Mouse (Mus musculus): ENCODE results near the gene Hmbs. TPM values are rescaled to one million over a fixed set of nuclear protein-coding genes. Genes with fewer than 3 reads are reported as not detected.

Hmbs gene
- total and polyA plus RNA-seq, 2 experiments from 2014 or later = 38.8 to 64.3 TPM

DNA sequence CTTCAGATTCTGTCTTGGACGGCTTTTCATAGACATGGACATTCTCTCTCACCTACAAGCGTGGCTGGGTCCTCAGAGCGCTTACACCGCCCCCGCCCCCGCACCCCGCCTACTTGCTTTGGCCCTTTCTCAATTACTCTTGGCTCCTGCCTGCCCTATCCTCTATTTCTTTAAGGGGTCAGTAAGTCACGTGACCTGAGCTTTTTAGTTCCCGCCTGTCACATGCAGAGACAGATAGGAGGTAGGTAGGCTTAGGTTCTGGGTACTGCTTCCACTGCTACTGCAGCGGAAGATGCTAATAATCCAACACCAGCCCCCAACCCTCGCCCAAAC, 55.1 kb downstream of the Hmbs start:
- Histone ChIP-seq H3K4me2 (ENCODE audit: low read depth, low read length) (peak overlapping the region; percentile 91), H3K9ac (replicated peaks; ENCODE audit: low read length) (peak overlapping the region; percentile 93), H3K27ac (peak overlapping the region; percentile 85; the same call in 1 of the 2 replicates), H3K4me1 (ENCODE audit: insufficient read depth, low read length) (peaks cover 18% of the 10 kb centered on the region; the same call in 1 of the 2 replicates), H3K4me3 (ENCODE audit: low read length) (peak overlapping the region; percentile 89), H3K27me3 (ENCODE audit: insufficient read depth, low read length) (no peaks in the 10 kb centered on the region), H3K36me3 (ENCODE audit: insufficient read depth, low read length) (peaks cover 12% of the 10 kb centered on the region), H3K9me3 (ENCODE audit: low read length) (no peaks in the 10 kb centered on the region)
- ATAC-seq (no peak), DNase-seq (ENCODE audit: low spot score) (peak; percentile 38)
- WGBS = 3% methylated on average over 11 of the region's 11 CpGs
- TF ChIP-seq CTCF (IDR thresholded peaks at IDR 0.05; ENCODE audit: low read depth) = no peak

DNA sequence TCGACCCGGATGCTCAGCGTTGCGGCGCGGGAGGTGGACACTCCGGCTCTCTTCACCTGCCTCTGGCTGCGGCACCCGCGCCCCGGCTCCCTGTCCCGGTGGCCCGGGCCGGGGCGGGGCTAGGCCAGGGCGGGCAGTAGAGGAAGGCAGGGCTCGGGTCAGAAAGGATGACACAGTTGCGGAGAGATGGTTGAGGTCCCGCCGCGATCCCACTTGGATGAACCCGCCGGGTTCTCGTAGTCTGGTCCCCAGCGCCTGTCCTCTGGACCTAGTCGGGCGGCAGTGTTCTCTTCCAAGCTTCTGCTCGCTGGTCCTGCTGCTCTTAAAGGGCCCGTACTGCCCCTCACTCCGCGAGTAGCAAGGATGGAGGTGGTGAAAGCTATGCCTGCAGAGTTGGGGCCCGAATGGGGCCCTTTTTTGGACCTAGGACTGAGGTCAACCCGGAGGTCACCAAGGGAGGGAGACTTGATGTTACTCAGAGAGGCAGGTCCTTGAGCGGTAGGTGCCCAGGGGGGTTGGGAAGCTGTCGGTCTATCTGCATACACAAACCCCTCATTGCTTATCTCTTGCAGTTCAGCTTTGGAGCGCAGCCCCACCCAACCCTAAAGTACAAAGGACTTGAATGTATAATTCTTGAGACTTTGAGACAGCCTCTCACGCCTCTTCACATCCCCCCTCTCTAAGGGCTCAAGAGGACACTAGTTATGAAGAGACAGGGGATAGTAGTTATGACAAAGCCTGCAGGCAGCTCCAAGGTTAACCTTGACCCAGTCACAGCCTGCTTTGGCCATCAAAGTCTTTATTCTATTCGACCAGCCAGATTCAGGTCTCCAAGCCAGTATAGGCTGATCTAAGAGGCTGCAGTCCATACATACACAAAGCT, 55.7 kb downstream of the Hmbs start, which contains the start of gene Abcg4:
Gene Abcg4 (minus strand): TSS at position 540 of the 883 bp plus-strand sequence.
- ATAC-seq (peak; percentile 73), DNase-seq (ENCODE audit: low spot score) (peak; percentile 70)
- Histone ChIP-seq H3K27me3 (ENCODE audit: insufficient read depth, low read length) (no peaks in the 10 kb centered on the region), H3K9me3 (ENCODE audit: low read length) (no peaks in the 10 kb centered on the region), H3K4me1 (ENCODE audit: insufficient read depth, low read length) (peaks cover 18% of the 10 kb centered on the region; the same call in 1 of the 2 replicates), H3K9ac (replicated peaks; ENCODE audit: low read length) (peak within 1 kb of the TSS; percentile 93), H3K27ac (peak within 1 kb of the TSS; percentile 85), H3K36me3 (ENCODE audit: insufficient read depth, low read length) (peaks cover 6% of the 10 kb centered on the region; the same call in 1 of the 2 replicates), H3K4me3 (ENCODE audit: low read length) (peak within 1 kb of the TSS; percentile 89), H3K4me2 (ENCODE audit: low read depth, low read length) (peak within 1 kb of the TSS; percentile 91)
- WGBS = under 1% methylated on average over 38 of the region's 38 CpGs
- no peak for TF ChIP-seq CTCF (IDR thresholded peaks at IDR 0.05; ENCODE audit: low read depth)

DNA sequence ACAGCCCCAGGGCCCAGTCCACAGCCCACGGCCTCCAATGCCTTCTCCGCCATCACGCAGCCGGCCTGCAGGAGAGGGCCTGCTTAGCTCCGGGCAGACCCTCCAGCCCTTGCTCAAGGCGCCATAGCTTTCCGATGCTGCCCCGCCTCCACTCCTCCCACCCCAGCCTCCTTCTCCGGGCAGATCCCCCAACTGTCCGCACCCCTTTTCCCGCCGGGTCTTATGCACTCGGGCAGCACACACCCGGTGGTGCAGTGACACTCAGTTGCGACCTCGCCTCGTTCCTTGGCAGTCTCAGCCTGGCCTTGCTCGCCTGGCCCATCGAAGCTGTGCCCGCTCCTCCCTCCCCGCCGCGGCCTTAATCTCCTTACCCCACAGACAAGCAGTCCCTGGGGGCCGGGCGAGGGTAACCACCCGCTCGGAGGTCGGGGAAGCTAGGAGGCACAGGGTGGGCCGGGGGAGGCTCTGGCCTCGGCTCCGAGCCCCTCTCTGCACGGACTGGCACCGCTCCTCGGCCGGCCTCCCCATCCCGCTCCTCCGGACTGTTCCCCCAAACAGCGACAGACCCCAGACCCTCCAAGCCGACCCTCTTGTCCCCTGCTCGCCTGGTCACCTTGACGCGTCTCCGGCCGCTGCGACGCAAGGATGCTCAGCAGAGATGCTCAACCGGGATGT, 56.5 kb downstream of the Hmbs start:
- H3K4me3 ChIP-seq (ENCODE audit: low read length) = peak overlapping the region; percentile 89
- H3K27ac ChIP-seq = peak overlapping the region; percentile 85
- TF ChIP-seq CTCF (IDR thresholded peaks at IDR 0.05; ENCODE audit: low read depth) = no peak
- H3K4me1 ChIP-seq (ENCODE audit: insufficient read depth, low read length) = peaks cover 18% of the 10 kb centered on the region; the same call in 1 of the 2 replicates
- DNase-seq (ENCODE audit: low spot score) (peak; percentile 65), ATAC-seq (peak; percentile 66)
- under 1% methylated on average over 46 of the region's 47 CpGs for whole genome bisulfite sequencing
- H3K36me3 ChIP-seq (ENCODE audit: insufficient read depth, low read length) = no peaks in the 10 kb centered on the region; the same call in 1 of the 2 replicates
- H3K4me2 ChIP-seq (ENCODE audit: low read depth, low read length) = peak overlapping the region; percentile 91
- no peaks in the 10 kb centered on the region for H3K9me3 ChIP-seq (ENCODE audit: low read length)
- H3K9ac ChIP-seq (replicated peaks; ENCODE audit: low read length) = peak overlapping the region; percentile 93
- H3K27me3 ChIP-seq (ENCODE audit: insufficient read depth, low read length) = no peaks in the 10 kb centered on the region

DNA sequence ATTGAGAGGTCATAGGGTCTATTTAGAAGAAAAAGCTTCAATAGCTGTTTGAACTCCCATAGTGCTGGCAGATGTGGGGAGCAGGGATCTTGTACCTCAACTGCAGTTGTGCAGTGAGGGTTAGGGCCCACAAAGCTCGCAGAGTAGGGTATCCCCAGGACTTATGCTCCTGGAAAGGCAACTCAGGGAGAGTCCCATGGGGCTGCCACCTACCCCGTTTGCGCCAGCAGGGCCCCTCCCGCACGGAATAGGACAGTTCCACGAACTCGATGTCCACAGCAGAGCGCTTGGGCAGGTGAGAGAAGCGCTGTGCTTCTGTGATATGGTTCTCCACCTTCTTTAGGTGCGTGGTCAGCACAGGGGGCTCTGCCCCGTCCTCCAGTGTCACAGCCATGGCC, 57.0 kb downstream of the Hmbs start:
- Histone ChIP-seq H3K9me3 (ENCODE audit: low read length) (no peaks in the 10 kb centered on the region), H3K9ac (replicated peaks; ENCODE audit: low read length) (peak overlapping the region; percentile 93), H3K27ac (peak overlapping the region; percentile 85), H3K36me3 (ENCODE audit: insufficient read depth, low read length) (no peaks in the 10 kb centered on the region; the same call in 1 of the 2 replicates), H3K4me1 (ENCODE audit: insufficient read depth, low read length) (peaks cover 18% of the 10 kb centered on the region; the same call in 1 of the 2 replicates), H3K27me3 (ENCODE audit: insufficient read depth, low read length) (no peaks in the 10 kb centered on the region), H3K4me3 (ENCODE audit: low read length) (peak overlapping the region; percentile 89), H3K4me2 (ENCODE audit: low read depth, low read length) (peak overlapping the region; percentile 91)
- WGBS = 8% methylated on average over 11 of the region's 11 CpGs
- no peak for TF ChIP-seq CTCF (IDR thresholded peaks at IDR 0.05; ENCODE audit: low read depth)
- peak; percentile 12 for DNase-seq (ENCODE audit: low spot score)
- ATAC-seq = peak; percentile 7; the same call in 1 of the 2 replicates

Small RNA genes within 50 kb of the gene (microRNA-seq; reads per million reads assigned to microRNA genes)
- 0 reads per million in 2 experiments for gene Gm44335

Other genes starting within 250 kb of the Hmbs start
- gene Mfrp, start 242.5 kb downstream of the Hmbs start, total RNA-seq (2014; rRNA removed) = 2.8 and 4.0 TPM in 2 replicates
- gene Mfrp, start 242.5 kb downstream of the Hmbs start, polyA plus RNA-seq (2015; fragmentation: Nextera tagmentation; extraction: Ambion mirVana) = 0.24 and 0.50 TPM in 2 replicates
- gene C1qtnf5, start 237.0 kb downstream of the Hmbs start, total RNA-seq (2014; rRNA removed) = 36.7 and 39.5 TPM in 2 replicates
- 12.3 and 12.8 TPM in 2 replicates for gene C1qtnf5, start 237.0 kb downstream of the Hmbs start, polyA plus RNA-seq (2015; fragmentation: Nextera tagmentation; extraction: Ambion mirVana)
- not detected in 2 replicates for gene Gm49380, start 230.7 kb downstream of the Hmbs start, total RNA-seq (2014; rRNA removed)
- gene Gm49380, start 230.7 kb downstream of the Hmbs start, polyA plus RNA-seq (2015; fragmentation: Nextera tagmentation; extraction: Ambion mirVana) = 0.21 TPM in 1 of 2 replicates, not detected in the other
- gene Rnf26, start 230.7 kb downstream of the Hmbs start, total RNA-seq (2014; rRNA removed) = 17.5 and 24.3 TPM in 2 replicates
- gene Rnf26, start 230.7 kb downstream of the Hmbs start, polyA plus RNA-seq (2015; fragmentation: Nextera tagmentation; extraction: Ambion mirVana) = 38.0 and 41.1 TPM in 2 replicates
- 23.7 and 29.5 TPM in 2 replicates for gene Mcam, start 209.8 kb downstream of the Hmbs start, total RNA-seq (2014; rRNA removed)
- 8.0 and 9.0 TPM in 2 replicates for gene Mcam, start 209.8 kb downstream of the Hmbs start, polyA plus RNA-seq (2015; fragmentation: Nextera tagmentation; extraction: Ambion mirVana)
- gene Cbl, start 110.2 kb downstream of the Hmbs start, total RNA-seq (2014; rRNA removed) = 24.2 and 30.5 TPM in 2 replicates
- 13.2 and 14.3 TPM in 2 replicates for gene Cbl, start 110.2 kb downstream of the Hmbs start, polyA plus RNA-seq (2015; fragmentation: Nextera tagmentation; extraction: Ambion mirVana)
- 1.0 TPM in 1 of 2 replicates, not detected in the other for gene Ccdc153, start 103.6 kb downstream of the Hmbs start, total RNA-seq (2014; rRNA removed)
- gene Ccdc153, start 103.6 kb downstream of the Hmbs start, polyA plus RNA-seq (2015; fragmentation: Nextera tagmentation; extraction: Ambion mirVana) = 2.2 and 2.6 TPM in 2 replicates
- 0.31 TPM in 1 of 2 replicates, not detected in the other for gene Pdzd3, start 92.8 kb downstream of the Hmbs start, total RNA-seq (2014; rRNA removed)
- 0.13 and 0.34 TPM in 2 replicates for gene Pdzd3, start 92.8 kb downstream of the Hmbs start, polyA plus RNA-seq (2015; fragmentation: Nextera tagmentation; extraction: Ambion mirVana)
- 5.7 and 12.7 TPM in 2 replicates for gene Nlrx1, start 75.6 kb downstream of the Hmbs start, total RNA-seq (2014; rRNA removed)
- gene Nlrx1, start 75.6 kb downstream of the Hmbs start, polyA plus RNA-seq (2015; fragmentation: Nextera tagmentation; extraction: Ambion mirVana) = 5.1 and 6.9 TPM in 2 replicates
- 59.1 and 69.6 TPM in 2 replicates for gene Abcg4, start 55.6 kb downstream of the Hmbs start, total RNA-seq (2014; rRNA removed)
- gene Abcg4, start 55.6 kb downstream of the Hmbs start, polyA plus RNA-seq (2015; fragmentation: Nextera tagmentation; extraction: Ambion mirVana) = 21.0 and 24.1 TPM in 2 replicates
- 28.4 and 38.6 TPM in 2 replicates for gene Hinfp, start 38.6 kb downstream of the Hmbs start, total RNA-seq (2014; rRNA removed)
- gene Hinfp, start 38.6 kb downstream of the Hmbs start, polyA plus RNA-seq (2015; fragmentation: Nextera tagmentation; extraction: Ambion mirVana) = 14.8 and 15.2 TPM in 2 replicates
- 50.5 and 55.6 TPM in 2 replicates for gene C2cd2l, start 23.9 kb downstream of the Hmbs start, total RNA-seq (2014; rRNA removed)
- 19.6 and 22.8 TPM in 2 replicates for gene C2cd2l, start 23.9 kb downstream of the Hmbs start, polyA plus RNA-seq (2015; fragmentation: Nextera tagmentation; extraction: Ambion mirVana)
- gene Dpagt1, start 18.2 kb downstream of the Hmbs start, total RNA-seq (2014; rRNA removed) = 16.4 and 24.6 TPM in 2 replicates
- 30.9 and 34.9 TPM in 2 replicates for gene Dpagt1, start 18.2 kb downstream of the Hmbs start, polyA plus RNA-seq (2015; fragmentation: Nextera tagmentation; extraction: Ambion mirVana)
- gene H2afx, start 9.5 kb downstream of the Hmbs start, total RNA-seq (2014; rRNA removed) = 272 and 314 TPM in 2 replicates
- 123 and 136 TPM in 2 replicates for gene H2afx, start 9.5 kb downstream of the Hmbs start, polyA plus RNA-seq (2015; fragmentation: Nextera tagmentation; extraction: Ambion mirVana)
- 41.6 and 53.2 TPM in 2 replicates for gene Vps11, start 17.4 kb upstream of the Hmbs start, total RNA-seq (2014; rRNA removed)
- gene Vps11, start 17.4 kb upstream of the Hmbs start, polyA plus RNA-seq (2015; fragmentation: Nextera tagmentation; extraction: Ambion mirVana) = 39.3 and 39.9 TPM in 2 replicates
- gene Hyou1, start 35.3 kb upstream of the Hmbs start, total RNA-seq (2014; rRNA removed) = 60.6 and 95.7 TPM in 2 replicates
- gene Hyou1, start 35.3 kb upstream of the Hmbs start, polyA plus RNA-seq (2015; fragmentation: Nextera tagmentation; extraction: Ambion mirVana) = 15.5 and 17.4 TPM in 2 replicates
- 72.7 and 93.9 TPM in 2 replicates for gene Slc37a4, start 52.6 kb upstream of the Hmbs start, total RNA-seq (2014; rRNA removed)
- 40.2 and 40.3 TPM in 2 replicates for gene Slc37a4, start 52.6 kb upstream of the Hmbs start, polyA plus RNA-seq (2015; fragmentation: Nextera tagmentation; extraction: Ambion mirVana)
- 190 and 229 TPM in 2 replicates for gene Rps25, start 62.9 kb upstream of the Hmbs start, total RNA-seq (2014; rRNA removed)
- gene Rps25, start 62.9 kb upstream of the Hmbs start, polyA plus RNA-seq (2015; fragmentation: Nextera tagmentation; extraction: Ambion mirVana) = 1,650 and 1,709 TPM in 2 replicates
- 108 and 120 TPM in 2 replicates for gene Trappc4, start 63.4 kb upstream of the Hmbs start, total RNA-seq (2014; rRNA removed)
- gene Trappc4, start 63.4 kb upstream of the Hmbs start, polyA plus RNA-seq (2015; fragmentation: Nextera tagmentation; extraction: Ambion mirVana) = 293 and 307 TPM in 2 replicates
- 14.7 and 23.6 TPM in 2 replicates for gene Ccdc84, start 74.3 kb upstream of the Hmbs start, total RNA-seq (2014; rRNA removed)
- 26.0 and 31.1 TPM in 2 replicates for gene Ccdc84, start 74.3 kb upstream of the Hmbs start, polyA plus RNA-seq (2015; fragmentation: Nextera tagmentation; extraction: Ambion mirVana)
- gene Foxr1, start 96.9 kb upstream of the Hmbs start, total RNA-seq (2014; rRNA removed) = not detected in 2 replicates
- not detected in 2 replicates for gene Foxr1, start 96.9 kb upstream of the Hmbs start, polyA plus RNA-seq (2015; fragmentation: Nextera tagmentation; extraction: Ambion mirVana)
- gene Upk2, start 110.7 kb upstream of the Hmbs start, total RNA-seq (2014; rRNA removed) = not detected in 2 replicates
- not detected in 2 replicates for gene Upk2, start 110.7 kb upstream of the Hmbs start, polyA plus RNA-seq (2015; fragmentation: Nextera tagmentation; extraction: Ambion mirVana)
- 32.7 and 44.5 TPM in 2 replicates for gene Bcl9l, start 138.6 kb upstream of the Hmbs start, total RNA-seq (2014; rRNA removed)
- gene Bcl9l, start 138.6 kb upstream of the Hmbs start, polyA plus RNA-seq (2015; fragmentation: Nextera tagmentation; extraction: Ambion mirVana) = 7.8 and 8.4 TPM in 2 replicates
- not detected in 2 replicates for gene Cxcr5, start 217.6 kb upstream of the Hmbs start, total RNA-seq (2014; rRNA removed)
- gene Cxcr5, start 217.6 kb upstream of the Hmbs start, polyA plus RNA-seq (2015; fragmentation: Nextera tagmentation; extraction: Ambion mirVana) = not detected in 2 replicates